Mouse (Mus musculus) hematopoietic stem cell, adult 5-6 weeks (primary cell): Measurements from ENCODE around the gene C1s2. TPM values are rescaled to one million over a fixed set of nuclear protein-coding genes. Genes with fewer than 3 reads are reported as not detected.
"Not testable (repeated sequence)": the region's sequence is repeated elsewhere in the genome, so short reads cannot be mapped to it uniquely, and the experiment has no call there.

Source experiments
- ATAC-seq, 2 experiments: fragments of 125-278 bp in 1 of 2; replicated peaks in 1 of 2; 2 replicates each; pipeline ENCODE4 v1.8.0; 2016 to 2017; ENCODE audit warnings: inconsistent platforms in 2 of 2, mild to moderate bottlenecking in 2 of 2, moderate number of reproducible peaks in 2 of 2, low read depth in 1 of 2, moderate TSS enrichment in 1 of 2; ENCODE audit not compliant: low FRiP score in 2 of 2, poor library complexity in 2 of 2, severe bottlenecking in 2 of 2, insufficient read depth in 1 of 2, low TSS enrichment in 1 of 2
- total RNA-seq: library from RNA; stranded (forward); fragments of 172-1452, 232-1000 nt; gene quantifications from 2 replicates; pipeline ENCODE4 v1.2.3, GENCODE M21; 2017

C1s2 gene
- total RNA-seq, 1 experiment from 2014 or later = not detected

- ATAC-seq = no peak
Measured at GRCm38 (mm10) chr6:124658067-124658466, 22.2 kb upstream of the C1s2 start.

- ATAC-seq = no peak
Measured at GRCm38 (mm10) chr6:124655893-124656292, 20.0 kb upstream of the C1s2 start.

- ATAC-seq = peak in 1 of 2 experiments; percentile 65; a peak in 2 of 4 replicates
Measured at GRCm38 (mm10) chr6:124646394-124646793, 10.5 kb upstream of the C1s2 start.

GRCm38 (mm10) chr6:124640997-124641396 lies 5.1 kb upstream of the C1s2 start:
- ATAC-seq = peak in 1 of 2 experiments; percentile 33; a peak in 1 of 4 replicates

- ATAC-seq = no peak
Measured at GRCm38 (mm10) chr6:124640041-124640440, 4.2 kb upstream of the C1s2 start.

- ATAC-seq = peak; percentile 66 to 70
Measured at GRCm38 (mm10) chr6:124636858-124637460, 1.1 kb upstream of the C1s2 start.

GRCm38 (mm10) chr6:124630763-124631162 lies 5.1 kb downstream of the C1s2 start:
- no peak for ATAC-seq

- not testable (repeated sequence) for ATAC-seq
Measured at GRCm38 (mm10) chr6:124626184-124626583, 9.7 kb downstream of the C1s2 start.

GRCm38 (mm10) chr6:124625612-124626011 lies 10.3 kb downstream of the C1s2 start:
- no peak for ATAC-seq

- ATAC-seq = no peak
Measured at GRCm38 (mm10) chr6:124602031-124602430, 33.9 kb downstream of the C1s2 start.

GRCm38 (mm10) chr6:124593121-124593520 lies 42.8 kb downstream of the C1s2 start:
- ATAC-seq = no peak

- ATAC-seq = no peak
Measured at GRCm38 (mm10) chr6:124592186-124592700, 43.6 kb downstream of the C1s2 start.

- ATAC-seq = no peak
Measured at GRCm38 (mm10) chr6:124588771-124589170, 47.1 kb downstream of the C1s2 start.

- no peak for ATAC-seq
Measured at GRCm38 (mm10) chr6:124586266-124586665, 49.6 kb downstream of the C1s2 start.

- ATAC-seq = no peak
Measured at GRCm38 (mm10) chr6:124585761-124586160, 50.1 kb downstream of the C1s2 start.

GRCm38 (mm10) chr6:124584935-124585334 lies 51.0 kb downstream of the C1s2 start:
- ATAC-seq = no peak

- ATAC-seq = no peak
Measured at GRCm38 (mm10) chr6:124582231-124582630, 53.7 kb downstream of the C1s2 start.

GRCm38 (mm10) chr6:124580155-124580554 lies 55.7 kb downstream of the C1s2 start:
- not testable (repeated sequence) for ATAC-seq

- not testable (repeated sequence) for ATAC-seq
Measured at GRCm38 (mm10) chr6:124575155-124575678, 60.7 kb downstream of the C1s2 start.
